Mouse (Mus musculus) adrenal gland, adult 2 months (tissue): ENCODE results near the gene Atl3. TPM values are rescaled to one million over a fixed set of nuclear protein-coding genes. Genes with fewer than 3 reads are reported as not detected.
"Not testable (repeated sequence)": the region's sequence is repeated elsewhere in the genome, so short reads cannot be mapped to it uniquely, and the experiment has no call there.

Source experiments
- DNase-seq: peaks from one replicate; pipeline ENCODE4 v3.0.0; 2021
- long read RNA-seq: library from polyadenylated mRNA; stranded (forward); transcript quantifications from one replicate; pipeline ENCODE4 v2.0.0, GENCODE M21; 2021
- polyA plus RNA-seq: library from polyadenylated mRNA; depleted of rRNA; stranded (reverse); fragments of >200 nt; gene quantifications from 2 replicates; pipeline ENCODE4 v1.2.3, GENCODE M21; 2012; rRNA removed
- total RNA-seq, 2 experiments: library from RNA; stranded (reverse); gene quantifications; 2 replicates each; pipeline ENCODE4 v1.2.3; 2021

Gene Atl3
- total RNA-seq, result 100 to 1,000 TPM in 1 of 2 experiments, 10 to 100 TPM in 1; 94.1 to 107 TPM
- 10.9 and 14.4 TPM in 2 replicates for polyA plus RNA-seq
- long read RNA-seq, full-length matches to known transcripts, result 4 of 9 reads
- long read RNA-seq, partial matches to known transcripts, result 0 of 9 reads
- long read RNA-seq, other reads (novel, unspliced or antisense), result 5 of 9 reads

DNA sequence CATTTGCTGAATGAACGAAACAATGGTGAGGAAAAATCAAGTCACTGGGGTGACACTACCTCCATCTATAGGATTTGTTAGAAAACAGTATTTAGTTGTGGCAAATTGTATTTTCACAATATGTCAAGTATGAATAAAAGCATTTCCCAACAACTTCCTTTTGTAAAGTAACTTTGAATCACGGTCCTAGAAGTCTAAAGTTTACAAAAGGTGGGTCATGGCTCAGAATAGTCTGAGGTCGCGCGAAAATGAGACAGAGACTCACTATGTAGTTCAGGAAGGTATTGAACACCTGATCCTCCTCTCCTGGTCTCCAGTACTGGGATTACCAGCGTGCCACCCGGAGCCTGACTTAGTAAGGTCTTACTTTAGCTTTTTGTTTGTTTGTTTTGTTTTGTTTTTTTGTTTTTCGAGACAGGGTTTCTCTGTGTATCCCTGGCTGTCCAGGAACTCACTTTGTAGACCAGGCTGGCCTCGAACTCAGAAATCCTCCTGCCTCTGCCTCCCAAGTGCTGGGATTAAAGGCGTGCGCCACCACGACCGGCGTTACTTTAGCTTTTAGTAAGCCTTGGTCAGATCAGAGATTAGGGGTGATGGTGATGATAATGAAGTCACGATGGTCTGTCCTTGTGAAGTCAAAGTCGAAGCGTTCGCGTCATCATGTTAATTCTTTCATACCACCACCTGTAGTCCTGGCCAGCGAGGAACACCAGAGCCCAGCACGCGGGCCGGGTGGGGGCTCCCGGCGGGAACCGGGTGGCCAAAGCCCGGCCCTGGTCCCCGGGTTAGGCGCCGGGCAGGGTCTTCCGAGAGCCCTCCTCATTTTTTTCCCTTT is at the start of gene Atl3:
Gene Atl3 (plus strand): TSS at position 689 of the 835 bp plus-strand sequence.
- DNase-seq, result no peak

- DNase-seq, result no peak
Observed at GRCm38 (mm10) chr19:7445105-7445504, 48.7 kb upstream of the Atl3 start.

GRCm38 (mm10) chr19:7445596-7445995 is 48.2 kb upstream of the Atl3 start:
- no peak for DNase-seq

- DNase-seq, result no peak
Observed at GRCm38 (mm10) chr19:7456803-7457202, 37.0 kb upstream of the Atl3 start.

DNA sequence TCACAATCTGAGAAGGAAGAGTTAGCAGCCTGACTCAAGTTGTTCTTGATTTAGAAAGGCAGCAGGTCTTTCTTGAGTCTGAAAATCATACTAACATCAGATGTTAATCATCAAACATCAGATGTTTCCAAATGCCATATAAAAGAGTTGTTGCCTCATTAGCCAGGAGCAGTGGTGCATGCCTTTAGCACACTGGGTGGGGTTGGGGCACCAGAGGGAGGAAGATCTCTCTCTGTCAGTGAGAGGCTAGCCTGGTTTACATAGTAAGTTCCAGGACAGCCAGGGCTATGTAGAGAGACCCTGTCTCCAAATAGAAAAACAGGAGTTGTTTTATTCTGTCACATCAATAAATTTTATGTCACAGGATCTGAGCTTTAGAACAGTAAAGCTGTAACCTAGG is 34.9 kb upstream of the Atl3 start:
- no peak for DNase-seq

GRCm38 (mm10) chr19:7459370-7459769 is 34.5 kb upstream of the Atl3 start:
- no peak for DNase-seq

DNA sequence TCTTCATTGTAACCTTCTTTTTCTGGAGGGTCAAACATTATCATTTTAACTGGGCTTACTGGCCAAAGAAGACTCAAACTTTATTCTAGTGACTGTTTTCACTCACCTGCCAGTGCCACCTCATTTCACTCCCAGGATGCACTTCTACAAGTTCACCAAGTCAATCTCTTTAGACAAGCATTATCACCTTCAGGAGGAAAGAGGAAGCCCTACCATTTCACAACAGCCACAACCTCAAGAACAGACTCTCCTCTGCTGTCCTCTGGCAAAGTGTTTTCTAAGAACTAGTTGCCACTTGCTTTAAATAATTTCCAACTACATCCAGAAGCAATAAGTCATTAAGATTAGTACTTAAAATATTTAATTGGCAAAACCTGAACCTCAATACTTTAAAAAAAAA is 25.9 kb upstream of the Atl3 start:
- DNase-seq, result no peak

GRCm38 (mm10) chr19:7470643-7471042 is 23.2 kb upstream of the Atl3 start:
- DNase-seq, result no peak

GRCm38 (mm10) chr19:7479751-7480248 is 14.0 kb upstream of the Atl3 start:
- DNase-seq, result no peak

DNA sequence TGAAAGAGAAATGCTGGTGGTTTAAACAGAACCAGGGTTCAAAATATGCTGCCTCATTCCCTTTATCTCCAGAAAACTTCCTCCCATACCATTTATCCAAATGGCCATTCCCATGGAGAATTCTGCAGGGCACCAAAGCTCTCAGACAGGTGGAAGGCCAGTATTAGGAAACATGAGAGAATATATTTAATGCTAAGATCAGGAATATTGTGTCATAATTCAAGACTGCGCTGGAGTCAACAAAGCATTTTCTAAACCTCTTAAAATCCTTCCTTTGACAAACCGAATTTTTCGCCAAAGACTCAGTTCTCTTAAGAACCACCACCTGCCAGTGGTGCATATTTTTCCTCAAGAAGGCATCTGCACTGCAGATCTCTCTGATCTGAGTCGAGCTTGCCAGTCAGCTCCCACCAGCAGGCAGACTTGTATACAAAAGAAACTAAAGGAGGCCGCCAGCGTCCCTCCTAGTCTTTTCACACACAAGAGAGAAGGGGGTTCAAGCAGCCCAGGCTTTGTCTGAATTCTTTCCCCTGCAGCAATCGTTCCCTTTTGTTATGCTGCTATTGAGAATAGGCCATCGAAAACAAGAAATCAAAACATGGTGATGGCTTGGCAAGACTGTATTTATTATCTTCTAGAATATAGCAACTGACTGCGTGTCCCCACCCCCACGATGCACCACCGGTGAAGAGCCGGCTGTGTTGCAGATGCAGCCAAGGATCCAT is 12.1 kb upstream of the Atl3 start:
- DNase-seq, result peak; percentile 37

GRCm38 (mm10) chr19:7482266-7482598 is 11.6 kb upstream of the Atl3 start:
- no peak for DNase-seq

- peak; percentile 98 for DNase-seq
Observed at GRCm38 (mm10) chr19:7482599-7483511, 11.0 kb upstream of the Atl3 start, which contains the start of gene Rtn3. Gene Rtn3 (minus strand): TSS chr19:7483281.

- no peak for DNase-seq
Observed at GRCm38 (mm10) chr19:7483512-7483882, 10.3 kb upstream of the Atl3 start.

DNA sequence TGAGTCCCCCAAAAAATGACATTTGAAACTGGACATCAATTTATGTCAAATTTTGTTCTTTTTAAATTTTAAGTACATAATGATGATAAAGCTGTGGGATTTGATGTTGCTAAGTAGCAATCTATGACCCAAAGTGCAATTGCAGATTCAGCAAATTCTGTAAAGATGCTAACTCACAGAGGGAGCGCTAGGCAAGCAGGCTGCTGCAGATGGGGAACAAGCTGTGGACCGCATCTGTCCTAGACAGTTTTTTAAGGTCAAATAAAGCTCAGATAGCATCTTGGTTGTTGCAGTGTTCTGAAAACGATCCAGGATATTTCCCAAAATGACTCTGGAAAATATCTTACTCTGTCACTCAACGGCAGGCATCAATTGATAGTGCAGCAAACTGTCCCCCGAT is 9.8 kb upstream of the Atl3 start:
- DNase-seq, result no peak

- no peak for DNase-seq
Observed at GRCm38 (mm10) chr19:7487680-7488079, 6.2 kb upstream of the Atl3 start.

DNA sequence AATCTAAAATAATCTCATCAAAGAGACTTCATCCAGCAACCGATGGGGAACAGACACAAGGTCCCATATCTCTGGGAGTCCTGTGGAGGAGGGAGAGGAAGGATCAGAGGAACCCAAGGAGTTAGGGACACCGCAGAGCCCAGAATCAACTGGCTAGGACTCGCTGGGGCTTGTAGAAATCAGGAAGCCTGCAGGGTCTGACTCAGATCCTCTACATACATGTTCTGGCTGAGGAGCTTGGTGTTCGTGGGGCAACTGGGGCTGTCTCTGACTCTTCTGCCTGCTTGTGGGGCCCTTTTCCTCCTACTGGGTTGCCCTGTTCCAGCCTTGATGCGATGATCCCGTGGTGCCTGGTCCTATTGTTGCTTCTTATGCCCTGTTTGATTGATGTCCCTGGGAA is 1.9 kb upstream of the Atl3 start:
- DNase-seq, result no peak

DNA sequence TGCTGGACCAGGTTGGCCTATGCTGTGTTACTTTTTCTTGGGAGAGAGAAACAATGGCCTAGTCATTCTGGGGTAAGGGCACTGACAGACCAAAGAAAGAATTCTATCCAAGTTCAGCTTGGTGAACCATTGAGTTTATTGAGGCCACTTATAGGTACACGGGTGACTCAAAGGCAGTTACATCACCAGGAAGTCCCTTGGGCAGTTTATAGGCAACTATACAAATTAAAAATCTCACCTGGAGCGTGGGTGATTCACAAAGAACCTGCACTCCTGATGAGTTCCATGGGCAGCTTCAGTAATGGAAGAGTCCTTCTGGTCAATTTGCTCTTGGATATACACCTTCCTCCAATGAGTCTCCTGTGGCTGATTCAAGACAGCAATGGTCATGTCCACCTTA is 1.2 kb upstream of the Atl3 start:
- DNase-seq, result no peak

GRCm38 (mm10) chr19:7494187-7495015 is 561 bp downstream of the Atl3 start:
- peak; percentile 98 for DNase-seq

- peak; percentile 21 for DNase-seq
Observed at GRCm38 (mm10) chr19:7495221-7496038, 1.6 kb downstream of the Atl3 start.

- not testable (repeated sequence) for DNase-seq
Observed at GRCm38 (mm10) chr19:7496070-7496469, 2.2 kb downstream of the Atl3 start.
